In the genomic region with DNA sequence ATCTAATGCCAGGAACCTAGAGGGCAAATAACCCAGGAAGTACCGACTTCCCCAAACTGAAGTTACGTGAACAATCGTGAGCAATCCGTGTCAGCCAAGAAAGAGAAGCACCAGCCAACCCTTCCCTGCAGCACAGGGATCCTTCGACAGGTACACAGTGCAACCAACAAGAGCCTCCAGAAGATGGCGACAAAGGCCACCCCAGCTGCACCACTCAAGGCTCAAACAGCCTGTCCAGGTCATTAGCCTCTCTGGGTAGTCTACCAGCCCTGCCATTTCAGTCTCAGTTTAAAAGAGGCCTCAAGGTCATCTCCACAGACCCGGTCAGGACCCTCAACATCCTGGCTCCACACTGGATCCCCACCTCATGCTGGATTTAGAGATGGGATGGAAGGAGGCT, we compare ENCODE assay signal across 8 mouse cellular contexts. TPM values are rescaled to one million over a fixed set of nuclear protein-coding genes. Genes with fewer than 3 reads are reported as not detected.
DNase-seq lines count a peak whose midpoint lies in the region; ATAC-seq and TF ChIP-seq lines count a peak whose summit lies in the region.

No protein-coding gene starts in this region.

- WGBS in intestine, embryonic 14.5 days, result 28% methylated on average over 7 of the region's 7 CpGs
- 22% methylated on average over 7 of the region's 7 CpGs for WGBS in limb, embryonic 14.5 days
- 35% methylated on average over 7 of the region's 7 CpGs for WGBS in midbrain, postnatal 0 days
- WGBS in stomach, embryonic 15.5 days, result 37% methylated on average over 7 of the region's 7 CpGs

- H3K9ac ChIP-seq in intestine, embryonic 14.5 days (ENCODE audit: low read length), result no peak overlapping the region
- H3K9ac ChIP-seq in limb, embryonic 14.5 days (ENCODE audit: low read depth, low read length, severe bottlenecking), result no peak overlapping the region
- H3K9ac ChIP-seq in midbrain, postnatal 0 days (replicated peaks; ENCODE audit: low read length, poor library complexity, severe bottlenecking), result no peak overlapping the region
- no peak overlapping the region for H3K9ac ChIP-seq in stomach, embryonic 15.5 days

- H3K9me3 ChIP-seq in intestine, embryonic 14.5 days (ENCODE audit: control insufficient read depth, low read length), result no peaks in the 10 kb centered on the region
- no peaks in the 10 kb centered on the region for H3K9me3 ChIP-seq in limb, embryonic 14.5 days (ENCODE audit: control insufficient read depth, low read length)
- H3K9me3 ChIP-seq in midbrain, postnatal 0 days (ENCODE audit: low read length), result no peaks in the 10 kb centered on the region
- H3K9me3 ChIP-seq in stomach, embryonic 15.5 days, result no peaks in the 10 kb centered on the region

- peak; percentile 92 for TF ChIP-seq CTCF in midbrain, postnatal 0 days (IDR thresholded peaks at IDR 0.05)

- H3K4me2 ChIP-seq in intestine, embryonic 14.5 days (ENCODE audit: low read length), result no peak overlapping the region
- H3K4me2 ChIP-seq in limb, embryonic 14.5 days (replicated peaks; ENCODE audit: low read depth, low read length, severe bottlenecking), result no peak overlapping the region
- no peak overlapping the region for H3K4me2 ChIP-seq in midbrain, postnatal 0 days (ENCODE audit: low read depth, low read length, poor library complexity, severe bottlenecking)
- no peak overlapping the region for H3K4me2 ChIP-seq in stomach, embryonic 15.5 days

- no peaks in the 10 kb centered on the region for H3K27me3 ChIP-seq in intestine, embryonic 14.5 days (replicated peaks; ENCODE audit: control insufficient read depth, insufficient read depth, low read length)
- no peaks in the 10 kb centered on the region for H3K27me3 ChIP-seq in limb, embryonic 14.5 days (ENCODE audit: control insufficient read depth, insufficient read depth, low read length)
- no peaks in the 10 kb centered on the region for H3K27me3 ChIP-seq in midbrain, postnatal 0 days (ENCODE audit: insufficient read depth, low read length)
- H3K27me3 ChIP-seq in stomach, embryonic 15.5 days (replicated peaks), result no peaks in the 10 kb centered on the region

- no peaks in the 10 kb centered on the region for H3K4me1 ChIP-seq in intestine, embryonic 14.5 days (replicated peaks; ENCODE audit: control insufficient read depth, insufficient read depth, low read length)
- H3K4me1 ChIP-seq in limb, embryonic 14.5 days (ENCODE audit: control insufficient read depth, insufficient read depth, low read length), result no peaks in the 10 kb centered on the region
- no peaks in the 10 kb centered on the region; the same call in 1 of the 2 replicates for H3K4me1 ChIP-seq in midbrain, postnatal 0 days (ENCODE audit: insufficient read depth, low read length)
- peaks cover 9% of the 10 kb centered on the region; the same call in 1 of the 2 replicates for H3K4me1 ChIP-seq in stomach, embryonic 15.5 days

- peak; percentile 57 for DNase-seq in urinary bladder, postnatal 14 days (ENCODE audit: low spot score)
- no peak for DNase-seq in urinary bladder, postnatal 4 days (ENCODE audit: low spot score in 2 of 2)
- peak; percentile 83 to 87 for DNase-seq in cerebellum, postnatal 25 days
- peak; percentile 61 for DNase-seq in gastrocnemius, postnatal 25 days
- peak; percentile 75 for DNase-seq in intestine, embryonic 14.5 days (ENCODE audit: low spot score)
- DNase-seq in limb, embryonic 14.5 days (ENCODE audit: low spot score), result peak; percentile 75
- peak; percentile 78 for DNase-seq in midbrain, postnatal 0 days (ENCODE audit: low spot score)

- TF ChIP-seq POLR2A in limb, embryonic 14.5 days (IDR thresholded peaks at IDR 0.05; ENCODE audit: borderline replicate concordance, extremely low read depth, insufficient read depth, insufficient read length), result no peak

- no peak overlapping the region for H3K27ac ChIP-seq in intestine, embryonic 14.5 days (ENCODE audit: low read depth)
- H3K27ac ChIP-seq in limb, embryonic 14.5 days (replicated peaks; ENCODE audit: low read depth, low read length), result no peak overlapping the region
- H3K27ac ChIP-seq in midbrain, postnatal 0 days (ENCODE audit: low read depth, low read length), result no peak overlapping the region
- no peak overlapping the region for H3K27ac ChIP-seq in stomach, embryonic 15.5 days

- ATAC-seq in intestine, embryonic 14.5 days (replicated peaks; ENCODE audit: low FRiP score, low TSS enrichment, low read depth), result 0 out of 2 replicates have a peak, but pooled peaks have one; percentile 36
- peak; percentile 54; the same call in 1 of the 2 replicates for ATAC-seq in limb, embryonic 14.5 days (ENCODE audit: low FRiP score, low read depth)
- 0 out of 2 replicates have a peak, but pooled peaks have one; percentile 48 for ATAC-seq in midbrain, postnatal 0 days (ENCODE audit: low FRiP score)
- peak; percentile 27; the same call in 1 of the 2 replicates for ATAC-seq in stomach, embryonic 15.5 days (ENCODE audit: insufficient read depth, low FRiP score, low read depth)

- H3K36me3 ChIP-seq in intestine, embryonic 14.5 days (ENCODE audit: control insufficient read depth, insufficient read depth, low read length), result peaks cover 30% of the 10 kb centered on the region
- peaks cover 24% of the 10 kb centered on the region for H3K36me3 ChIP-seq in limb, embryonic 14.5 days (ENCODE audit: control insufficient read depth, insufficient read depth, low read length)
- peaks cover 9% of the 10 kb centered on the region for H3K36me3 ChIP-seq in midbrain, postnatal 0 days (ENCODE audit: insufficient read depth, low read length)
- H3K36me3 ChIP-seq in stomach, embryonic 15.5 days, result peaks cover under 1% of the 10 kb centered on the region; the same call in 1 of the 2 replicates

- no peak overlapping the region for H3K4me3 ChIP-seq in intestine, embryonic 14.5 days (ENCODE audit: low read depth, low read length)
- H3K4me3 ChIP-seq in limb, embryonic 14.5 days (replicated peaks; ENCODE audit: low read length), result no peak overlapping the region
- H3K4me3 ChIP-seq in midbrain, postnatal 0 days (ENCODE audit: low read depth, low read length), result no peak overlapping the region
- H3K4me3 ChIP-seq in stomach, embryonic 15.5 days (replicated peaks), result no peak overlapping the region

RNA-seq across cellular contexts. Expression of gene Smyd2, which starts 34.6 kb away (rescaled TPM):
- total RNA-seq in gastrocnemius, postnatal 25 days (2021), result 100 to 1,000 TPM; 124 to 197 TPM
- polyA plus RNA-seq in intestine, embryonic 14.5 days (2014; fragmentation: Nextera tagmentation; extraction: Ambion mirVana), result 124 and 127 TPM in 2 replicates
- polyA plus RNA-seq in limb, embryonic 14.5 days (2012; rRNA removed), result 105 and 108 TPM in 2 replicates
- 89.5 and 94.5 TPM in 2 replicates for polyA plus RNA-seq in limb, embryonic 14.5 days (2014; fragmentation: Nextera tagmentation; extraction: Ambion mirVana)
- total RNA-seq in midbrain, postnatal 0 days (2014; rRNA removed), result 62.3 and 66.3 TPM in 2 replicates
- polyA plus RNA-seq in midbrain, postnatal 0 days (2015; fragmentation: Nextera tagmentation; extraction: Ambion mirVana), result 88.7 and 91.9 TPM in 2 replicates
- polyA plus RNA-seq in stomach, embryonic 15.5 days (2015; fragmentation: Nextera tagmentation; extraction: Ambion mirVana), result 93.1 and 102 TPM in 2 replicates

Comparison
In these comparisons a context has a peak if more than half of its experiments do, and no peak if none do; other contexts are left out.
1. DNase-seq: peak in urinary bladder, postnatal 14 days (single experiment), cerebellum, postnatal 25 days (2 of 2), gastrocnemius, postnatal 25 days (single experiment), intestine, embryonic 14.5 days (single experiment), limb, embryonic 14.5 days (single experiment) and midbrain, postnatal 0 days (single experiment); none in urinary bladder, postnatal 4 days (0 of 2).
2. Peak in every context shown above with its lines, with median percentiles within 50 percentile points of each other: ATAC-seq.